Mouse (Mus musculus) stomach, postnatal 0 days (tissue): ENCODE data around the gene Ctsw. TPM values are rescaled to one million over a fixed set of nuclear protein-coding genes. Genes with fewer than 3 reads are reported as not detected.

Source experiments
- ATAC-seq: fragments of 200-750 bp; cut with Nextera tagmentation; 2 replicates; pipeline ENCODE4 v1.8.0; 2017; ENCODE audit not compliant: low FRiP score, low TSS enrichment
- DNase-seq: peaks from one replicate; pipeline ENCODE4 v3.0.0-alpha.2; 2016; ENCODE audit warnings: low spot score
- H3K27ac ChIP-seq: fragments of 300-500 bp; sonication (generic); replicated peaks from 2 replicates; pipeline ENCODE4 v1.5.1; 2014; ENCODE audit warnings: mild to moderate bottlenecking, control low read depth
- H3K27me3 ChIP-seq: fragments of 300-500 bp; sonication (generic); 2 replicates; pipeline ENCODE4 v1.6.1; 2014; ENCODE audit warnings: low read length; ENCODE audit not compliant: control insufficient read depth, insufficient read depth
- H3K36me3 ChIP-seq: fragments of 300-500 bp; sonication (generic); 2 replicates; pipeline ENCODE4 v1.6.1; 2014; ENCODE audit warnings: low read length, mixed read lengths; ENCODE audit not compliant: control insufficient read depth, insufficient read depth
- H3K4me1 ChIP-seq: fragments of 300-500 bp; sonication (generic); replicated peaks from 2 replicates; pipeline ENCODE4 v1.6.1; 2014; ENCODE audit warnings: antibody characterized with exemption; ENCODE audit not compliant: control insufficient read depth, insufficient read depth
- H3K4me2 ChIP-seq: fragments of 300-500 bp; sonication (generic); replicated peaks from 2 replicates; pipeline ENCODE4 v1.6.1; 2014; ENCODE audit warnings: low read depth, mild to moderate bottlenecking, control low read depth, moderate library complexity
- H3K4me3 ChIP-seq: fragments of 300-500 bp; sonication (generic); 2 replicates; pipeline ENCODE4 v1.5.1; 2014; ENCODE audit warnings: low read depth, low read length, control low read depth
- H3K9ac ChIP-seq: fragments of 300-500 bp; sonication (generic); 2 replicates; pipeline ENCODE4 v1.6.1; 2014; ENCODE audit warnings: mild to moderate bottlenecking, low read length, control low read depth, mixed read lengths
- H3K9me3 ChIP-seq: fragments of 300-500 bp; sonication (generic); 2 replicates; pipeline ENCODE4 v1.6.1; 2016; ENCODE audit warnings: low read length; ENCODE audit not compliant: control insufficient read depth
- CTCF ChIP-seq: IDR thresholded peaks from 2 replicates; pipeline ENCODE4 v1.5.1; 2016; ENCODE audit warnings: antibody characterized with exemption, low read depth, mild to moderate bottlenecking, moderate library complexity
- EP300 ChIP-seq: optimal IDR thresholded peaks from 2 replicates; pipeline ENCODE3; 2016; ENCODE audit warnings: antibody characterized with exemption
- WGBS: fragments of 180-500 bp; shearing (Covaris S2); extraction: QIAGEN DNeasy Blood & Tissue Kit; methylation state at CpG from one replicate; pipeline ENCODE4 v1.1.7; 2014; 5-methylcytosine and 5-hydroxymethylcytosine counted together
- polyA plus RNA-seq: library from polyadenylated mRNA; unstranded; fragments of >200 nt; fragmentation: Nextera tagmentation; extraction: Ambion mirVana; gene quantifications from 2 replicates; pipeline ENCODE4 v1.2.1, GENCODE M21; 2015

Ctsw gene
- polyA plus RNA-seq, 1 experiment from 2014 or later = 0.29 TPM

DNA sequence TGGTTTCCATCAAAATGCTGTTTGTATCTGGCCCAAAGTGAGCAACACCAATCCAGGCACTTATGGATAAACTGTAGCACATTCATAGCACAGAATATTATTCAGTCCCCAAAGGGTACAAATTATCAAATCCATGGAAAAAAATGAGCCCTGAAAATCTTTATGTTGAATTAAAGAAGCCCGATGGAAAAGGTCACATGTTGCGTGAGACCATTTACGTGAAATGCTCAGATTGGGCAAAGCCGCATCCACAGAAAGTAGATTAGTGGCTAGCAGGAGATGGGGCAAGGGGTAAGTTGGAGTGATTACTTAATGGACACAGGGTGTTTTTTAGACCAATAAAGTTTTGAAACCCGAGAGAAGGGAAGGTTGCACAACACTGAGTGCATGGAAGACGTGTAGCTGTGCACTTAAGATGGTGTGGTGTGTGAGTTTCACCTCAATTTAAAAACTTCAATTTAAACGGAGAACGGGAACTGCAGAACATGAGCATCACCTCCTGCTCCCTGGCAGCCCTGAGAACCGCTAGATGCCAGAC lies 23.9 kb downstream of the Ctsw start:
- no peak for ATAC-seq
- H3K36me3 ChIP-seq = no peaks in the 10 kb centered on the region
- H3K27ac ChIP-seq = no peak overlapping the region
- no peak for TF ChIP-seq CTCF
- no peak for TF ChIP-seq EP300
- WGBS = 53% methylated on average over 9 of the region's 9 CpGs
- H3K4me1 ChIP-seq = no peaks in the 10 kb centered on the region
- 0 out of 2 replicates have a peak, but pooled peaks cover 3% of the 10 kb centered on the region for H3K9me3 ChIP-seq
- peaks cover 3% of the 10 kb centered on the region; the same call in 1 of the 2 replicates for H3K27me3 ChIP-seq
- H3K4me2 ChIP-seq = no peak overlapping the region
- H3K4me3 ChIP-seq = no peak overlapping the region
- no peak overlapping the region for H3K9ac ChIP-seq
- DNase-seq = no peak

DNA sequence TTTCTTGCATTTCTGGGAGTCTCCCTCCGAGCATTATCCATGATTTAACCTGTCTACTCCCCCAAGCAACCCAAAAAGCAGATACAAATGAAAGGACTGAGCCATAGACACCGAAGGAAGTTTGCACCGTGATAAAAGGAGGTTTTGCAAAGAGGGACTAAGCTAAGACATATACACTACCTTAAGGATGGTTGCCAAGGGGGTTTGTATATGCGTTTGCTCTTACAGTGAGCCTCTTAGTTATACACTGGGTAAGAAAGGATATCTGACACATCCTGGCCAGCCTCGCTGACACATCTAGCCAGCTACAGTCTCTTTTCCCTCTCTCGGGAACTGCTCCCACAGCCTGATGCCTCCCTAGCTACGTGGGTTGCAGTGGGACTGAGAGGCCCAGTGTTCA lies 34.4 kb downstream of the Ctsw start:
- Histone ChIP-seq H3K9me3 (no peaks in the 10 kb centered on the region), H3K4me3 (no peak overlapping the region), H3K4me2 (peak overlapping the region; percentile 69; the same call in 1 of the 2 replicates), H3K4me1 (peaks cover 4% of the 10 kb centered on the region), H3K27me3 (no peaks in the 10 kb centered on the region), H3K36me3 (no peaks in the 10 kb centered on the region), H3K9ac (no peak overlapping the region), H3K27ac (peak overlapping the region; percentile 73; the same call in 1 of the 2 replicates)
- ATAC-seq = no peak
- 38% methylated on average over 7 of the region's 7 CpGs for WGBS
- TF ChIP-seq CTCF = no peak
- no peak for TF ChIP-seq EP300
- DNase-seq = no peak

DNA sequence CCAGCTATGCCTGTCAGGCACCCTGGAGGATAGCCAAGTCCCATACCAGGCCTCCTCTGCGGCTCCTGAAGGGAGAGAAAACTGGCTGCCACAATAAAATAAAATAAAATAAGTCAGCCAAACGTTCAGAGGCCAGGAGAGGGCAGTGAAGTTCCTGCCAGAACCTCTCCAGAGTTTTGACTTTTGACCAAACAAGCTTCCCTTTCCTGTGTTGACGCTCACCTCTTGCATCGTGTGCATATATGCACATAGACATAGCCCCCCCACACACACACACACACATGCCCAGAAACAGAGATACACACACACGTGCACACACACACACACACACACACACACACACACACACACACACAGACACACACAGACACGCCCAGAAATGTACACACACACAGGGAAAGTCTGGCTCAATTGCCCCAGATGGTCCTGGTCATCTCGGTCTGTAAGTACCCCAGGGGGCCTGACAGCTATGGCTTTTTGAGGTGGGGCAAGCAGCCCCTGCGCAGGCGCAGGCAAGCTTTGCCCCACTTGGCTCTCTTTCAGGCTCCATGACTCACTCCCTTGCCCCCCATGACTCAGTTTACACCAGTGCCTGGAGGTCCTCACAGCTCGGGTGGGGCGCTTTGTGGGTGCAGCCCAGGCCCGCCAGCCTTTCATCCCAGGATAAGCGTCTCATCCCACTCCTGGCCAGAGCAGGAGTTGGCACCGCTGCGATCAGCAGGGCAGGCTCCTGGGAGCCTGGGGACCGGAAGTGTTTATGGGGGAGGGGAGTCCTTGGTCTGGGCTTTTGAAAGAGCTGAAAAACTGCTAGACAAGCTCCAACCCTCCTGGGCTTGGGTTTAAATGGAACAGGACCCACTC lies 35.1 kb downstream of the Ctsw start:
- H3K36me3 ChIP-seq = no peaks in the 10 kb centered on the region
- H3K4me2 ChIP-seq = peak overlapping the region; percentile 69
- 3% methylated on average over 16 of the region's 16 CpGs for WGBS
- peak; percentile 63 for ATAC-seq
- no peaks in the 10 kb centered on the region for H3K27me3 ChIP-seq
- peak; percentile 66 for DNase-seq
- TF ChIP-seq CTCF (peak; percentile 72), EP300 (no peak)
- peak overlapping the region; percentile 73 for H3K27ac ChIP-seq
- peak overlapping the region; percentile 57 for H3K9ac ChIP-seq
- H3K9me3 ChIP-seq = no peaks in the 10 kb centered on the region
- H3K4me3 ChIP-seq = peak overlapping the region; percentile 30
- H3K4me1 ChIP-seq = peaks cover 4% of the 10 kb centered on the region

DNA sequence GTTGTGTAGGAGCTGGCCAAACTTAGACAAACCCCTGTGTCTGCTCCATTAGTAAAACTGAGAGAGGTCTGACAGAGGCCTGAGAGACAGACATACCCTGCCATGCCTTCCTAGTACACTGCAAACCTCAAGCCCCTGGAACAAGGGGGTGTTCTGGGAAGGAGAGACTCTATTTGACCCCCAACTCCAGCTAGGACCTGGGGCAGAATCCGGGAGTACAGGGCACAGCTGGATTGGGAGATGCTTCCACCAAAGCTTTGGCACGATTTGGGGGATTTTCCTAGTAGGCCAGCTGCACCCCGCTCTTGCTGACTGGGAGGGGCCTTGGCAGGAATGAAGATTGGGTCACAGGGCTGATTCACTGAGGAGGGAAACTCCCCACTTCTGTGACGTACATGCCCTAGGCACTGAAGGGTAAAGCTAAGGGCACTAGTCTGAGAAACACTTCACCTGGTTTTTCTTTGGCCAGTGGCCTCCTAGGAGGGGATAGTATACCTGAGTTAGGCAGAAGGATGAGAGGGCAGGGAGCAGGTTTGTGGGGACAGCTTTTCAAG lies 36.3 kb downstream of the Ctsw start:
- 36% methylated on average over 4 of the region's 4 CpGs for WGBS
- H3K27me3 ChIP-seq = no peaks in the 10 kb centered on the region
- peak; percentile 23; the same call in 1 of the 2 replicates for ATAC-seq

DNA sequence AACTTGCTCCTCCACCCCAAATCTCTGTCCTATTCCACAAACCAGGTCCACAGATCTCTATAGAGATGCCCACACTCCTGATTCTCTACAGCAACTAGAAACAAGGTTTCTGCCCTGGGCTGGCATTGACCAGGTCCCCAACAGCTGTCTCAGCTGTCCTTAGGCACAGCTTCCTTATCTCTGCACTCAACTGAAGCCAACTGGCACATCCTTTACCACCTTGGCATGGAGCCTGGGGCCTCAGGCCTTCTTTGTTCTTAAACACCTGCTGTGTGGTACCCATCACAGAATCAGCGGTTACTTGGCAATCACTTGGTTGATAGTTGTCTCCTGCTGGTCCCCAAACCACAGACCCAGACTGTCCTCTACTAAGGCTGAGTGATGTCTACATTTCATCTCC lies 37.9 kb downstream of the Ctsw start:
- Histone ChIP-seq H3K4me3 (no peak overlapping the region), H3K4me2 (no peak overlapping the region), H3K27ac (no peak overlapping the region), H3K4me1 (peaks cover 9% of the 10 kb centered on the region), H3K36me3 (no peaks in the 10 kb centered on the region), H3K9me3 (no peaks in the 10 kb centered on the region), H3K9ac (no peak overlapping the region), H3K27me3 (no peaks in the 10 kb centered on the region)
- DNase-seq (no peak), ATAC-seq (no peak)
- WGBS = 84% methylated on average over 1 of the region's 1 CpGs
- TF ChIP-seq EP300 (no peak), CTCF (no peak)

More for the DNA sequence above, 36.3 kb downstream of the Ctsw start:
- DNase-seq = no peak
- H3K9ac ChIP-seq = no peak overlapping the region
- H3K4me3 ChIP-seq = no peak overlapping the region
- no peaks in the 10 kb centered on the region for H3K9me3 ChIP-seq
- peaks cover 4% of the 10 kb centered on the region for H3K4me1 ChIP-seq
- no peak overlapping the region for H3K4me2 ChIP-seq
- H3K36me3 ChIP-seq = no peaks in the 10 kb centered on the region
- TF ChIP-seq EP300 = no peak
- TF ChIP-seq CTCF = no peak
- H3K27ac ChIP-seq = no peak overlapping the region
